Mouse (Mus musculus): ENCODE measurements around the gene Kifc3.

Kifc3 gene

GRCm38 (mm10) chr8:95059812-95060533 lies 142.6 kb downstream of the Kifc3 start:
- DNase-seq = no peak

DNA sequence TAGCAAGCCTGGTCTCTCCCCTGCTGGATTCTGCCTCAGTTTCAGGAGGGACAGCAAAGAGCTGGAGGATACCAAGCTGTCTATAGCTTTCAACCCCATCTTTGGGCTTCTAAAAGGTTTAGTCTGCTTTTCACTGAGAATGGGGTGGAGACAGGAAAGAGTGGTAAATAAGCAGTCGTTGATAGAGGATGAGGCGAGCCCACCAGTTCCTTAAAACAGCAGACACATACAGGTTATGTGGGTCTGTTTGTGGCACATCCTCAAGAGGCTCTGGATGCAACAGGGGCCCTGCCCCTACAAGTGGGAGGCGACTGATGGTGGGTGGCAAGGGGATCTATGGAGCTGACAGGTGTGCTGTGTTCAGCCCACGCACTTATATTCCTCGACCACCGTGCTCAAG lies 144.0 kb downstream of the Kifc3 start:
- DNase-seq = no peak

- DNase-seq = no peak
Observed at GRCm38 (mm10) chr8:95056414-95056813, 146.2 kb downstream of the Kifc3 start.

GRCm38 (mm10) chr8:95054927-95055510 lies 147.6 kb downstream of the Kifc3 start, which contains the start of gene Drc7:
TSS of gene Drc7 (plus strand) at chr8:95055103.
- no peak for DNase-seq

DNA sequence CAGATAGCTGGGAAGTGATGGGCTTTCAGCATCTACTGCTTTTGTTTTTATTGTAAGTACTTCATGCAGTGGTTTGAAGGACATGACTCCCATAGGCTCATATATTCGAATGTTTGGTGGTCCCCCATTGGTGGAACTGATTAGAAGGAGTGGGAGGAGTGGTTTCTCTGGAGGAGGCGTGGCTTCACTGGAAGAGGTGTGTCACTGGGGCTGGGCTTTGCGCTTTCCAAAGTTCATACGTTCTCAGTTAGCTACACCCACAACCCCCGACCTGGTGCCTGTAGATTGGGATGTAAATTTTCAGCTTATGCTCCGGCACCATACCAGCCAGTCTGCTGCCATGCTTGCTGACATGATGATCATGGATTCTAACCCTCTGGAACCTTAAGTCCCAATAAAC lies 148.2 kb downstream of the Kifc3 start:
- DNase-seq = no peak
